ENCODE assay signal across 8 mouse cellular contexts in genomic region chr19:4712156-4712780, GRCm38 (mm10). TPM values are rescaled to one million over a fixed set of nuclear protein-coding genes. Genes with fewer than 3 reads are reported as not detected.
A peak's percentile ranks its signal among the peaks of the same experiment; 100 is the strongest.
DNase-seq lines count a peak whose midpoint lies in the region; ATAC-seq and TF ChIP-seq lines count a peak whose summit lies in the region.

No protein-coding gene starts in this region.

- peak overlapping the region; percentile 90 for H3K27ac ChIP-seq in left cerebral cortex, adult 2 months
- peak overlapping the region; percentile 91 for H3K27ac ChIP-seq in cortical plate, adult 2 months (ENCODE audit: insufficient read depth, low read length)
- peak overlapping the region; percentile 96 for H3K27ac ChIP-seq in hindbrain, embryonic 12.5 days
- peak overlapping the region; percentile 95 for H3K27ac ChIP-seq in midbrain, embryonic 15.5 days

- no peaks in the 10 kb centered on the region for H3K36me3 ChIP-seq in hindbrain, embryonic 12.5 days
- no peaks in the 10 kb centered on the region for H3K36me3 ChIP-seq in midbrain, embryonic 15.5 days (replicated peaks)

- H3K9ac ChIP-seq in hindbrain, embryonic 12.5 days = peak overlapping the region; percentile 94
- H3K9ac ChIP-seq in midbrain, embryonic 15.5 days = peak overlapping the region; percentile 89

- H3K4me3 ChIP-seq in left cerebral cortex, adult 2 months = peak overlapping the region; percentile 75
- peak overlapping the region; percentile 86 for H3K4me3 ChIP-seq in cortical plate, adult 2 months (ENCODE audit: insufficient read depth, low read length)
- H3K4me3 ChIP-seq in hindbrain, embryonic 12.5 days = peak overlapping the region; percentile 83
- H3K4me3 ChIP-seq in midbrain, embryonic 15.5 days = peak overlapping the region; percentile 92

- no peak for DNase-seq in left cerebral cortex, adult 2 months (ENCODE audit: extremely low spot score in 1 of 2, low spot score in 2 of 2)
- no peak for DNase-seq in left cerebral cortex, adult 9 months (ENCODE audit: low spot score in 2 of 2)
- DNase-seq in gastrocnemius, postnatal 14 days = no peak
- DNase-seq in frontal cortex, postnatal 25 days (ENCODE audit: low spot score in 2 of 2) = no peak
- DNase-seq in right cerebral cortex, postnatal 36 days (ENCODE audit: low spot score in 2 of 2) = no peak

- TF ChIP-seq CTCF in left cerebral cortex, adult 2 months (IDR thresholded peaks at IDR 0.05) = no peak
- no peak for TF ChIP-seq CTCF in cortical plate, adult 2 months (IDR thresholded peaks at IDR 0.05; ENCODE audit: extremely low read depth, insufficient read depth, low read length)

- intact Hi-C loops in left cerebral cortex, adult 2 months (cut with DNase I) = loop anchor here (2.0 kb wide), 1 partner anchor 13 kb away; the partner anchor contains the start of gene Gm960
- intact Hi-C loops in gastrocnemius, postnatal 14 days (cut with DNase I; ENCODE audit: low total_unique reads) = loop anchor here (10.0 kb wide), 1 partner anchor 57 kb away; no protein-coding TSS in a partner anchor

- H3K4me1 ChIP-seq in cortical plate, adult 2 months (ENCODE audit: control insufficient read depth, insufficient read depth, low read length) = peaks cover 15% of the 10 kb centered on the region
- H3K4me1 ChIP-seq in hindbrain, embryonic 12.5 days = peaks cover 26% of the 10 kb centered on the region
- peaks cover 41% of the 10 kb centered on the region for H3K4me1 ChIP-seq in midbrain, embryonic 15.5 days

- no peaks in the 10 kb centered on the region for H3K9me3 ChIP-seq in hindbrain, embryonic 12.5 days (replicated peaks)
- H3K9me3 ChIP-seq in midbrain, embryonic 15.5 days = no peaks in the 10 kb centered on the region

- ATAC-seq in hindbrain, embryonic 12.5 days (ENCODE audit: low FRiP score) = peak; percentile 65
- peak; percentile 75 for ATAC-seq in midbrain, embryonic 15.5 days (replicated peaks)

- WGBS in hindbrain, embryonic 12.5 days = under 1% methylated on average over 46 of the region's 60 CpGs
- whole genome bisulfite sequencing in midbrain, embryonic 15.5 days = under 1% methylated on average over 50 of the region's 60 CpGs

- TF ChIP-seq POLR2A in cortical plate, adult 2 months (IDR thresholded peaks at IDR 0.05; ENCODE audit: extremely low read depth, insufficient read depth, low read length) = no peak

- H3K4me2 ChIP-seq in hindbrain, embryonic 12.5 days (replicated peaks) = peak overlapping the region; percentile 84
- peak overlapping the region; percentile 68 for H3K4me2 ChIP-seq in midbrain, embryonic 15.5 days

- H3K27me3 ChIP-seq in hindbrain, embryonic 12.5 days = peaks cover 7% of the 10 kb centered on the region; the same call in 1 of the 2 replicates
- H3K27me3 ChIP-seq in midbrain, embryonic 15.5 days (replicated peaks) = no peaks in the 10 kb centered on the region

RNA-seq across cellular contexts. Expression of gene Sptbn2, which starts 1.3 kb away (rescaled TPM):
- 100 to 1,000 TPM; 561 to 597 TPM for total RNA-seq in left cerebral cortex, adult 2 months (2021)
- 198 and 220 TPM in 2 replicates for polyA plus RNA-seq in cortical plate, adult 2 months (2012; rRNA removed)
- 42.8 and 43.7 TPM in 2 replicates for polyA plus RNA-seq in hindbrain, embryonic 12.5 days (2016; fragmentation: Nextera tagmentation; extraction: Ambion mirVana)
- 35.2 and 39.8 TPM in 2 replicates for polyA plus RNA-seq in midbrain, embryonic 15.5 days (2015; fragmentation: Nextera tagmentation; extraction: Ambion mirVana)
- under 1 TPM; 0.23 to 0.40 TPM for total RNA-seq in gastrocnemius, postnatal 14 days (2021)

RNA-seq across cellular contexts. Expression of gene Gm960, which starts 13.8 kb away (rescaled TPM):
- 1 to 10 TPM; 1.5 to 1.6 TPM for total RNA-seq in left cerebral cortex, adult 2 months (2021)
- polyA plus RNA-seq in cortical plate, adult 2 months (2012; rRNA removed) = 3.3 and 3.7 TPM in 2 replicates
- polyA plus RNA-seq in hindbrain, embryonic 12.5 days (2016; fragmentation: Nextera tagmentation; extraction: Ambion mirVana) = 3.6 and 6.3 TPM in 2 replicates
- polyA plus RNA-seq in midbrain, embryonic 15.5 days (2015; fragmentation: Nextera tagmentation; extraction: Ambion mirVana) = 5.6 and 7.7 TPM in 2 replicates
- total RNA-seq in gastrocnemius, postnatal 14 days (2021) = under 1 TPM; 0.12 to 0.71 TPM

RNA-seq across cellular contexts. Expression of gene Rbm4b, which starts 44.0 kb away (rescaled TPM):
- total RNA-seq in left cerebral cortex, adult 2 months (2021) = 10 to 100 TPM; 16.3 to 18.2 TPM
- 16.0 and 17.8 TPM in 2 replicates for polyA plus RNA-seq in cortical plate, adult 2 months (2012; rRNA removed)
- polyA plus RNA-seq in hindbrain, embryonic 12.5 days (2016; fragmentation: Nextera tagmentation; extraction: Ambion mirVana) = 155 TPM in 2 replicates
- 180 and 188 TPM in 2 replicates for polyA plus RNA-seq in midbrain, embryonic 15.5 days (2015; fragmentation: Nextera tagmentation; extraction: Ambion mirVana)
- total RNA-seq in gastrocnemius, postnatal 14 days (2021) = 1 to 10 TPM; 2.5 to 3.4 TPM
